Mouse (Mus musculus): ENCODE measurements around the gene Fam129a. TPM values are rescaled to one million over a fixed set of nuclear protein-coding genes. Genes with fewer than 3 reads are reported as not detected.

Gene Fam129a
- polyA plus RNA-seq, 1 experiment from 2014 or later, result 12.9 TPM

DNA sequence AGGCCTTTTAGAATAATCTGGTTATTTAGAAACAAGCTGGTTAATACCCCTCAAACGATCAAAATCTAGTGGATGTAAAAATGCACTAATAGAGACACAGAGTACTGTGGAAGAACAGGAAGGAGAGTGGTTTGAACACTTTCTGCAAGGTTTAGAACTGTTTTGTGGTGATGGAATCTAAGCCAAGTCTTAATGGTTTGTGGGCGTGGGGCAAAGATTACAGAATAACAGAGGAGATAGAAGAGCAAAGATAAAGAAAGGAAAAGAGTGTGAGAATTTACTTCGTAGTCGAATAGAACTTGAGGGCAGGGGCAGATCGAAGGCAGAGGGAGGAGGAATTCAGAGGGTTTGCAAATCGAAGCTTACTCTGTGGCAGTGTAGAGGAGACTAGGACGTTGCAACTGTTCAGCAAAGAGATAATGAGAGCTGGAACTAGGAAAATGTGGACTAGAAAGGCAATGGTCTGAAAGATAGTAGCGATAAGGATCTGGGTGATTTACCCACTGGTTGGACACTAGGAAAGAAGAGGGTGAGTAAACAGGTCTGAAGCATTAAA is 182.5 kb downstream of the Fam129a start:
- ATAC-seq, result no peak
- H3K36me3 ChIP-seq, result no peaks in the 10 kb centered on the region
- no peak overlapping the region for H3K4me2 ChIP-seq (replicated peaks)
- H3K27me3 ChIP-seq (replicated peaks), result no peaks in the 10 kb centered on the region
- H3K9me3 ChIP-seq, result no peaks in the 10 kb centered on the region
- peaks cover 5% of the 10 kb centered on the region for H3K4me1 ChIP-seq (replicated peaks)
- H3K4me3 ChIP-seq (replicated peaks), result no peak overlapping the region
- 79% methylated on average over 8 of the region's 8 CpGs for WGBS
- H3K9ac ChIP-seq, result no peak overlapping the region
- H3K27ac ChIP-seq, result no peak overlapping the region

DNA sequence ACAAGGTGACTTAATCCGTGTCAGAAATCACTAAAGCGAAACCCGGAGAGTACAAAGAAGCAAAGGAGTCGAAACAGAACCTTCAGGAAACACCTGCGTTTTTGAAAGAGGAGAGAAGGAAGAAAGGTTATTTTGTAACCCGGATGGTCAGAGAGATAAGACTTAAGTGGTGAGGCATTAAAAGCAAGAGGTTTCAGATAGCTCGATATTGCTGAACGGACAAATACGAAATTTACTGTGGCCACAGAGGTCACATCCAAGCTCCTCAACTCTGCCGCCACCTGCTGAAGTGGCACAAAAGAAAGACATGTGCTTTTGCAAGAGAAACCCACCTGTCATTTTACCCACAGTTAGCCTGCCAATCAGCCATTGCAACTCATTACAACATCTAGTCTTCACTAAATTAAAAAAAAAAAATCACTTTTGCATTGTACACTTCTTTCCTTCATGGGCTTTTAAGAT is 183.1 kb downstream of the Fam129a start:
- no peak overlapping the region for H3K9ac ChIP-seq
- WGBS, result 62% methylated on average over 10 of the region's 10 CpGs
- ATAC-seq, result no peak

DNA sequence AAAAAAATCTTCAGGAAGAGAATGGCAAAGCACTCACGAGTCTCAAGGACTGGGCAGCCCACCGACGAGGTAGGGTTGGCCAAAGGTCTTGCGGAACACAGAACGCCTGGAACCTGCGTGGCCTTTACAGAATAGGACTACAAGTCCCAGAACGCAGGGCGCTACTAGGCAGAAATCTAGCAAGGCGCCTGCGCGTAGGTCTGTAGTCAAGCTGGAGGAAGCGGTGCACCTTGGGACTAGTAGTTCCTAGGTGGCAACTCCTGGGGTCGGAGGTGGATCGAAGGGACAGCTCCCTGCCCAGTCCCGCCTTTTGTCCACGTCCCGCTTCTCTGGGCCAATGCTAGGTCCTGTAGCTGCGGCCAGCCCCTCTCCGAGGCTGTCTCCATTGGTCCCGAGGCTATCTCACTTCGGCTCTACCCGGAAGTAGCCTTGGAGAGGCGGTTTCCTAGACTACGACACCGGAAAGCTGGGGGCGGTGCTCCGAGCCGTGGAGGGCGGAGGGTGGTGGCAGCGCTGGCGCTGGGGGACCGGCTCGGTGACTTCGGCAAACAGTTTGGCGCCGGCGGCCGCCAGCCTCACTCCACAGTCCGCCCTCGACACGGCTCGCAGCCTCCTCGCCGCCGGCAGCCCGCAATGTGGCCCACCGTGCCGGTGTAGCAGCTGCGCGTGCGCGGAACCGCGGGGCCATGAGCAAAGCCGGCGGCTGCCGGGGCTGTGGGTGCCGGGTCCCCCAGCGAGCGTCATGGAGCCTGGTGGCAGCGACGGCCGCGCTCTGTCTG is 184.1 kb downstream of the Fam129a start, which contains the start of gene Edem3:
Gene Edem3, plus strand, starts transcription at position 491 of the 779 bp plus-strand sequence.
- H3K36me3 ChIP-seq, result no peaks in the 10 kb centered on the region
- H3K27ac ChIP-seq, result peak within 1 kb of the TSS; percentile 24
- H3K4me3 ChIP-seq (replicated peaks), result peak within 1 kb of the TSS; percentile 61
- ATAC-seq, result peak; percentile 99
- H3K9me3 ChIP-seq, result no peaks in the 10 kb centered on the region
- peaks cover 5% of the 10 kb centered on the region for H3K4me1 ChIP-seq (replicated peaks)
- 0% methylated on average over 64 of the region's 64 CpGs for WGBS
- H3K27me3 ChIP-seq (replicated peaks), result no peaks in the 10 kb centered on the region
- H3K9ac ChIP-seq, result peak within 1 kb of the TSS; percentile 54
- H3K4me2 ChIP-seq (replicated peaks), result peak within 1 kb of the TSS; percentile 83

More for the DNA sequence above, 183.1 kb downstream of the Fam129a start:
- H3K4me3 ChIP-seq (replicated peaks), result peak overlapping the region; percentile 61; the same call in 1 of the 2 replicates
- H3K4me1 ChIP-seq (replicated peaks), result peaks cover 5% of the 10 kb centered on the region
- H3K27me3 ChIP-seq (replicated peaks), result no peaks in the 10 kb centered on the region
- H3K27ac ChIP-seq, result no peak overlapping the region
- H3K9me3 ChIP-seq, result no peaks in the 10 kb centered on the region
- H3K36me3 ChIP-seq, result no peaks in the 10 kb centered on the region
- H3K4me2 ChIP-seq (replicated peaks), result peak overlapping the region; percentile 46

DNA sequence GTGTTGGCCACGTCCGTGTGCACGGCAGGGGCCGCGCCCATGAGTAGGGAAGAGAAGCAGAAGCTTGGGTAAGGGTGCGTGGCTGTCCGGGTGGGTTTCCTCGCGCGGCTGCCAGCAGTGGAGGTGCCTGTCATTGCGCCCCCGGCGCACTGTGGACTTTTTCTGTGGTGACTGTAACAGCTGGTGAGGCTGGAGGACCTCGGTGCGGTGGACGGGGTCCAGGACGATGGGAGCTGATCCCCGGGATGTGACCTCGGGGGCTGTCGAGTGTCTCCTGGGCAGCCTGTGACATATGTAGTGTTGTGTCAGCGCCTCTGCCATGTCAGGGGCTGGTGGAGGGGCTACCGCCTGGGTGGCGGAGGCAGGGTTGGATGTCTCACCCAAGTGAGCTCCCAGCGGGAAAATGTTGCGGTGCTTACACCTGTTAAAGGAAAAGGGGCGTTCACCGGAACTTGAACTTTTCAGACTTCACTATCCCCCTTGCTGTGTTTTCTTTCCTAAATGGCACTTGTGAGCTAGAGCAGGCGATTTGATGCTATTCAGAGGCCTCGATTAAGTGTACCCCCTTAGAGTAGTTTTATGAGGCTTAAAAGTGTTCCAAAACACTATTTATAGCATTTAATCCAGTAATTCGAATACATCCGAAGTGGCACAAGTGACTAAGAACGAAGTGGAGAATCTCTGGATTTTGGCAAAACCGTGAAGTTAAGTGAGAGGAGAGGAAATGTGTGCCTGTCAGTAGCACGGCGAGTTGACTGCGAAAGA is 184.9 kb downstream of the Fam129a start:
- Histone ChIP-seq H3K27me3 (replicated peaks) (no peaks in the 10 kb centered on the region), H3K9me3 (no peaks in the 10 kb centered on the region), H3K27ac (peak overlapping the region; percentile 24), H3K4me2 (replicated peaks) (peak overlapping the region; percentile 83), H3K4me3 (replicated peaks) (peak overlapping the region; percentile 61), H3K9ac (peak overlapping the region; percentile 54), H3K36me3 (no peaks in the 10 kb centered on the region), H3K4me1 (replicated peaks) (peaks cover 5% of the 10 kb centered on the region)
- WGBS, result 6% methylated on average over 36 of the region's 36 CpGs
- ATAC-seq, result peak; percentile 21

DNA sequence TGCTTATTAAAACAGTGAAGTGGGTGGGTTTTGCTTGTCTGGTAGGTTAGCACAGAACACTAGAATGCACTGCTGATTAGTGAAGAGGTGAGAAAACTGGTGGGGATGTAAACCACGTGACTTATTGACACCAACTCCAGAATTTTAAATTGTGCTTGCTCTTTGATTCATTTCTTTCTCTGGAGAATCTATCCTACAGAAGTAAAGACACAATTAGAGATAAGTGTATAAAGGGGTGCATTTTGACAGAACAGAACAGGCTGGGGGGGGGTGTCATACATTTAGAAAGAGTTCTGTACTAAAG is 185.4 kb downstream of the Fam129a start:
- Histone ChIP-seq H3K4me1 (replicated peaks) (peaks cover 5% of the 10 kb centered on the region), H3K36me3 (no peaks in the 10 kb centered on the region), H3K4me3 (replicated peaks) (peak overlapping the region; percentile 61), H3K9ac (peak overlapping the region; percentile 54; the same call in 1 of the 2 replicates), H3K4me2 (replicated peaks) (peak overlapping the region; percentile 83), H3K9me3 (no peaks in the 10 kb centered on the region), H3K27ac (no peak overlapping the region), H3K27me3 (replicated peaks) (no peaks in the 10 kb centered on the region)
- WGBS, result 37% methylated on average over 1 of the region's 1 CpGs
- ATAC-seq, result no peak

DNA sequence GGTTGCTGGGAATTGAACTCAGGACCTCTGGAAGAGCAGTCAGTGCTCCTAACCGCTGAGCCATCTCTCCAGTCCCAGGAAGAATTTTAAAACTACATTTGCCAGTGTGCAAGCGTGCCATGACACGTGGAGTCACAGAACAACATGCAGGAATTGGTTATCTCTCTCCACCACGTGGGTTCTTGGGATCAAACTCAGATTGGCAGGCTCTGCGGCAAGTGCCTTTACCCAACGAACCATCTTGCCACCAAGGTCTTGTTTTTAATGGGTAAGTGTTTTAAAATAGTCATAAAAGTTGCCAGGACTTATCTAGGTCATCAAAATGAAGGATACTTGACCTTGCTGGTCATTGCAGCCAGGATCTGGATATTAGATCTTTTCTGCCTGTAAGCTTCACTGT is 187.3 kb downstream of the Fam129a start:
- WGBS, result 87% methylated on average over 6 of the region's 6 CpGs
- no peaks in the 10 kb centered on the region for H3K9me3 ChIP-seq
- no peak overlapping the region for H3K4me3 ChIP-seq (replicated peaks)
- H3K27ac ChIP-seq, result no peak overlapping the region
- no peak overlapping the region for H3K4me2 ChIP-seq (replicated peaks)
- H3K4me1 ChIP-seq (replicated peaks), result peaks cover 5% of the 10 kb centered on the region
- H3K36me3 ChIP-seq, result no peaks in the 10 kb centered on the region
- ATAC-seq, result no peak
- no peaks in the 10 kb centered on the region for H3K27me3 ChIP-seq (replicated peaks)
- H3K9ac ChIP-seq, result no peak overlapping the region

DNA sequence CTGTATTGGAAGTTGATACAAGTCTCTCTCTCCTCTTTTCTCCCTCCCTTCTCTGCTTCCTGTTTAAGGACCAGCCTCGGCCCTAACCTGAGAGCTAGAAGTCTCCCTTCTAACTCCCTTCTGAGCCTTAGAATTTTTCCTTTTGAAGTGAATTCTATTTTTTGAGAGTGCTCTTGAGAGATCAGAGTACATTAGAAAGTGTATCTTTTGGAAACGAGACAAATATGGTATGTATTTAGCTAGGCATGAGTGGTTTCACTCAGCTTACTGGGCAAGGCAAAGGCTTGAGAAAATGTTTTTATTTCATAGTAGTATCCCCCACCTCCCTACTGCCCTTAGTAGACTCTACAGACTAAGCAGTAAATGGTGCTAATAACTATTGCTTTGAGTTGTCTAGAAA is 188.0 kb downstream of the Fam129a start:
- Histone ChIP-seq H3K4me2 (replicated peaks) (no peak overlapping the region), H3K27ac (no peak overlapping the region), H3K9ac (no peak overlapping the region), H3K36me3 (no peaks in the 10 kb centered on the region), H3K27me3 (replicated peaks) (no peaks in the 10 kb centered on the region), H3K9me3 (no peaks in the 10 kb centered on the region), H3K4me1 (replicated peaks) (peaks cover 5% of the 10 kb centered on the region), H3K4me3 (replicated peaks) (no peak overlapping the region)
- ATAC-seq, result no peak
- 75% methylated on average over 2 of the region's 2 CpGs for WGBS

DNA sequence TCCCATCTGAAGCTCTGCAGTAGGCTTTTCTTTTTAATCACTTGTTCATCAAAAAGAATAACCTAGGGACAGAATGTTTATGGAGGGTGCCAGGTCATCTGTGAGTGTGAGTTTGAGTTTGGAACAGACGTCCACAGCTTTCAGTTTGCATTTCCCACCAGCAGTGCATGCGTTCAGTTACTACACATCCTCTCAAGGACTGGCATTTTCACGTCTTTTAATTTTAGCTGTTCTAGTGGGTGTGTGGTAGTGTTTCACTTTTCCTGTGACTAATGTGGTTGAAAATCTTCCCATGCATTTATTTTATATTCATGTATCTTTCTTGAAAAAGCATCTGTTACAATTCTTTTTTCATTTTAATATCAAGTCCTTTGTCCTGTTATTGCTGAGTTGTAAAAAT is 193.2 kb downstream of the Fam129a start:
- Histone ChIP-seq H3K9ac (no peak overlapping the region), H3K27me3 (replicated peaks) (no peaks in the 10 kb centered on the region), H3K9me3 (no peaks in the 10 kb centered on the region), H3K4me1 (replicated peaks) (no peaks in the 10 kb centered on the region), H3K36me3 (no peaks in the 10 kb centered on the region), H3K4me2 (replicated peaks) (no peak overlapping the region), H3K27ac (no peak overlapping the region), H3K4me3 (replicated peaks) (no peak overlapping the region)
- ATAC-seq, result no peak
- 72% methylated on average over 3 of the region's 3 CpGs for WGBS

DNA sequence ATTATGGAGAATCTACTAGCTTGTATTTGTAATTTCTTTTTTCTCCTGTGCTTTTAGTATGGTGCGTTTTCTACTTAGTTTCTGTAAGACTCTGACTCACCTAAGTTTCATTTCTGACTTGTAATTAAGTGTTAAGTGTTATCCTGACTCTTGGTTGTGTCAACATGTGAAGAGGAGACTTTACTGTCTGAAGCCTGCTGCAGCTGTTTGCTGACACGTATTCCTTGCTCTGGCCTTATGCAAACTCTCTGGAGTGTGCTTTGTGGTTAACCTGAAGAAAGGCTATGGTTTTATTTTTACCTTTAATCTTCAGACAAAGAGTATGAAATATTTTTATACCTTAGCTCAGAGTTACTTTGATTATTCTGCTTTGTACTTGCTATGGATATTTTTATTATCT is 195.2 kb downstream of the Fam129a start:
- no peak overlapping the region for H3K4me2 ChIP-seq (replicated peaks)
- H3K36me3 ChIP-seq, result no peaks in the 10 kb centered on the region
- 78% methylated on average over 2 of the region's 2 CpGs for WGBS
- H3K9ac ChIP-seq, result no peak overlapping the region
- no peak overlapping the region for H3K27ac ChIP-seq
- H3K9me3 ChIP-seq, result no peaks in the 10 kb centered on the region
- H3K27me3 ChIP-seq (replicated peaks), result no peaks in the 10 kb centered on the region
- H3K4me1 ChIP-seq (replicated peaks), result no peaks in the 10 kb centered on the region
- no peak overlapping the region for H3K4me3 ChIP-seq (replicated peaks)
- no peak for ATAC-seq

DNA sequence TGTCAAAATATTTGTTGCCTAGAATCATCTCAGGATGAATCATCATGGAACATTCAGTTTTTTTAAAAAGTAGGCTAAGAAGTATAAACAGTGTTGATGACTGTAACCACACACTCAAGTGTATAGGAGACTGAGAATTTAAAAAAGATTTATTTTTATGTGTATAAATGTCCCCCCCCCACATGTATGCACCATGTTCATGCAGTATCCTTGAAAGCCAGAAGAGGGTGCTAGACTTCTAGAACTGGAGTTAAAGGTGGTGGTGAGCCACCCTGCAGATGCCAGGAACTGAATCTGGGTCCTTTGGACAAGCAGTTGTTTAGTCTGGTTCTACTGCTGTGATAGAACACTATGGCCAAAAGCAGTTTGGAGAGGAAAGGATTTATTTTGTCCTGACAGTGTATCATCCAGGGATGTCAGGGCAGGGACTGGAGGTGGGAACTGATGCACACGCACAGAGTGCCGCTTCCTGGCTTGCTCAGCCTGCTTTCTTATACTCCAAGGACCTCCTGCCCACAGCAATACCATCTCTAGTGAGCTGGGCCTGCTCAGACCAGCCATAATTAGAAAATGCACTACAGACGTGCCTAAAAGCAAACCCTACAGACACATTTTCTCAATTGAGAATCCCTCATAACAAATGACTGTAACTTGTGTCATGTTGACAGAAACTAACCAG is 196.1 kb downstream of the Fam129a start:
- WGBS, result 83% methylated on average over 3 of the region's 3 CpGs

DNA sequence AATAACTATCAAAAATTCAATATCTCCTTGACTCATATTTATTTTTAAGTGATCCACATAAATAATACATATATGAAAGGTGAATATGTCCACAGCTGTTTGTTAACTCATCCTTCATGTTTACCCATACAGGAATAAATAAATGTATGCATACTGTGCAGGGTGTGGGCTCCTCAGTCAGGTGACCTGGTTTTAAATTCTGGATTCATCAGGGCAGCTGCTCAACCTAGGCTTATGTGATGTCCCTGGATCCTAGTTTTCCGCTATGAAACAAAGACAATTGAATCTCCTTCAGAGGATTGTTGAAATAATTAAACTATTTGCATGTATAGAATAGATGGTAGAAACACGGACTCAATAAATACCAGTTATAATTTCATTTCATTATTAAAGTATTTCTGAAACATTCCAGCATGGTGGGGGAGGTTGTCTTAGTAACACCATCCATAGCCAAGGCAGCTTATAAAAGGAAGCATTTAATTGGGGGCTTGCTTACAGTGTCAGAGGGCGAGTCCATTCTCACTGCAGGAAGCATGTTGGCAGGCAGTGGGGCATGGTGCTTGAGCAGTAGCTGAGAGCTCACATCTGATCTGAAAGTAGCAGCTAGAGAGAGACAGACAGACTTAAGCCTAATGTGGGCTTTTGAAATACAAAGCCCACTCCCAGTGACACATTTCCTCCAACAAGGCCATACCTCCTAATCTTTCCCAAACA is 198.4 kb downstream of the Fam129a start:
- H3K36me3 ChIP-seq, result no peaks in the 10 kb centered on the region
- no peaks in the 10 kb centered on the region for H3K4me1 ChIP-seq (replicated peaks)
- H3K9ac ChIP-seq, result no peak overlapping the region
- no peaks in the 10 kb centered on the region for H3K27me3 ChIP-seq (replicated peaks)
- no peak for ATAC-seq
- H3K4me3 ChIP-seq (replicated peaks), result no peak overlapping the region
- no peak overlapping the region for H3K27ac ChIP-seq
- WGBS, result 89% methylated on average over 3 of the region's 3 CpGs
- no peaks in the 10 kb centered on the region for H3K9me3 ChIP-seq
- no peak overlapping the region for H3K4me2 ChIP-seq (replicated peaks)

More for the DNA sequence above, 196.1 kb downstream of the Fam129a start:
- no peaks in the 10 kb centered on the region for H3K36me3 ChIP-seq
- H3K4me2 ChIP-seq (replicated peaks), result no peak overlapping the region
- H3K27ac ChIP-seq, result no peak overlapping the region
- H3K9me3 ChIP-seq, result no peaks in the 10 kb centered on the region
- no peak overlapping the region for H3K4me3 ChIP-seq (replicated peaks)
- H3K9ac ChIP-seq, result no peak overlapping the region
- H3K27me3 ChIP-seq (replicated peaks), result no peaks in the 10 kb centered on the region
- no peaks in the 10 kb centered on the region for H3K4me1 ChIP-seq (replicated peaks)
- ATAC-seq, result no peak
